Mouse (Mus musculus): Measurements from ENCODE around the gene Fjx1. TPM values are rescaled to one million over a fixed set of nuclear protein-coding genes. Genes with fewer than 3 reads are reported as not detected.

Gene Fjx1
- total RNA-seq, 2 experiments from 2014 or later: 0.63 to 0.70 TPM

- DNase-seq (ENCODE audit: low spot score in 2 of 2): no peak
Measured at GRCm38 (mm10) chr2:102427974-102428373, 24.3 kb downstream of the Fjx1 start.

DNA sequence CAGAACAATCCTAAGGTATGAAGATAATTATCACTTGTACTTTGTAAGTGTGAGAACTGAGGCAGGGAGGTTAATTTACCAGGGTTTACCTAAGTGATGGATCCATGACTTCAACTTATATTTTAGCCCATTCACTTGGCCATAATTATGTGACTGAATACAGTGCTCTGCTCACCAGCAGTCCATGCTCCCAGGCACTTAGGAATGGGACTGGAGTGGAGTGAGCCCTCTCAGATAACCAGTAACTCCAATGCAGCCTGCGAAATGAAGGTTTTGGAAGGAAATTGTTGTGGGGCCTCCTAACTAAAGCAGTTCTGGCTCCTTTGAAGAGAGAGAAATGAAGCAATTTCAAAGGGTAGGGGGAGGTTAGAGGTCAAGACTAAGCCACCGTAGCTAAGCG lies 25.9 kb downstream of the Fjx1 start:
- no peak for DNase-seq (ENCODE audit: low spot score in 2 of 2)

GRCm38 (mm10) chr2:102416149-102416743 lies 36.1 kb downstream of the Fjx1 start:
- DNase-seq (ENCODE audit: low spot score in 2 of 2): no peak

- DNase-seq (ENCODE audit: low spot score in 2 of 2): no peak
Measured at GRCm38 (mm10) chr2:102412738-102413137, 39.6 kb downstream of the Fjx1 start.

DNA sequence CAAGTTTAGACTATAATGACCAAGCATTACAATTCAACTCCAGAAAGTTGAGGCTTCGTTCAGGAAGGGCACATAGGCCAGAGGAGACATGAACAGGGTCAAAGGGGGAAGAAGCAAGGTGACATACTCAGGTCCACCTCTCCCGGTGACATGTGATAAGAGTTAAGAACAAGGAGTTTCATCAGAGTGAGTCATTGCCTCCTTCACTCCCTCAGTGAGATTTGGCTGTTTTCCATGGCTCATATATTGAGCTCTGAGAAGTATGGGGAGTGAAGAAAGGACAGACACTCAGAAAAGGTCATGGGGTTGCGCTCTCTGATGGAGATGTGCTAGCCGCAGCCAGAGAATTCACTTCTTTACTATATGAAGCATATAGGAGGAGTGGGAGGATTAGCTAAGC lies 41.7 kb downstream of the Fjx1 start:
- DNase-seq (ENCODE audit: low spot score in 2 of 2): no peak

- DNase-seq (ENCODE audit: low spot score in 2 of 2): no peak
Measured at GRCm38 (mm10) chr2:102409741-102410140, 42.6 kb downstream of the Fjx1 start.

DNA sequence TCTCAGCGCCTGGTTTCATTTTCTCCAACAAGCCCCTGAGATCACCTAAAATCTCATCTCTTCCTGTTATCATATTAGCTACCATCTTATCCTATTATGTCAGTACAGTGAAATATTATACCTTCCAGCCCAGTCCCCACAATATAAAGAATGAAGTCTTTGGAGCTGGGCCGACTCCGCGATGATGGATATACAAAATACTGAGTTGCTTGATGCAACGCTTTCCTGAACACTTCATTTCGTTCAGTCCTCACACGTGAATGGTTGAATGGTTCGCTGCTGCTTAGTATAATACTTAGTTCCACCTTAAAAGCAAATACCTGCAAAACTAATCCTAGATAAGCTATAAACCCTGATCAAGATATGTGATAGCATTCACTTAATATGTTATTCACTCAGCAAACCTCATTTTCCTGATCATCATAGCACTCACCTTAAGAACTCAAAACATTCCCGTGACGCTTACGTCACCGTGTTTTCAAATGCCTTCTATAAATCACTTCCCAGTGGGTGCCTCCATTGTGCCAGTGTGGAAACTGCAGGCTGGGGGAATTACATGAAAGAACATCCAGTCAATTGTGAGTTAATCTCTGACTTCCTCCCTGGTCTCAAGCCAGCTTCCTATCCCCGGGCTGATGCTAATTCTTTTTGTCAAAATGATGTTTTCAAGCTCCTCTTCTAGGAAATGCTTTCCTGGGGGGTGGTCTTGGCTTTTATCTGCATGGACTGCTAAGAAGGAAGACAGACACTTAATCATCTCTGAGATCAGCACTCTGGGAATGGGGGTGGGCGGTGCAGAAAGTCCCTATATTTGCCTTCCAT lies 44.7 kb downstream of the Fjx1 start, which contains the start of gene Trim44:
Gene Trim44 (minus strand): TSS at position 466 of the 822 bp plus-strand sequence.
- DNase-seq (ENCODE audit: low spot score in 2 of 2): no peak

- no peak for DNase-seq (ENCODE audit: low spot score in 2 of 2)
Measured at GRCm38 (mm10) chr2:102406324-102407304, 45.7 kb downstream of the Fjx1 start.

GRCm38 (mm10) chr2:102403982-102404381 lies 48.3 kb downstream of the Fjx1 start:
- DNase-seq (ENCODE audit: low spot score in 2 of 2): no peak

GRCm38 (mm10) chr2:102403306-102403705 lies 49.0 kb downstream of the Fjx1 start:
- no peak for DNase-seq (ENCODE audit: low spot score in 2 of 2)

GRCm38 (mm10) chr2:102401352-102401692 lies 51.0 kb downstream of the Fjx1 start:
- DNase-seq (ENCODE audit: low spot score in 2 of 2): no peak

DNA sequence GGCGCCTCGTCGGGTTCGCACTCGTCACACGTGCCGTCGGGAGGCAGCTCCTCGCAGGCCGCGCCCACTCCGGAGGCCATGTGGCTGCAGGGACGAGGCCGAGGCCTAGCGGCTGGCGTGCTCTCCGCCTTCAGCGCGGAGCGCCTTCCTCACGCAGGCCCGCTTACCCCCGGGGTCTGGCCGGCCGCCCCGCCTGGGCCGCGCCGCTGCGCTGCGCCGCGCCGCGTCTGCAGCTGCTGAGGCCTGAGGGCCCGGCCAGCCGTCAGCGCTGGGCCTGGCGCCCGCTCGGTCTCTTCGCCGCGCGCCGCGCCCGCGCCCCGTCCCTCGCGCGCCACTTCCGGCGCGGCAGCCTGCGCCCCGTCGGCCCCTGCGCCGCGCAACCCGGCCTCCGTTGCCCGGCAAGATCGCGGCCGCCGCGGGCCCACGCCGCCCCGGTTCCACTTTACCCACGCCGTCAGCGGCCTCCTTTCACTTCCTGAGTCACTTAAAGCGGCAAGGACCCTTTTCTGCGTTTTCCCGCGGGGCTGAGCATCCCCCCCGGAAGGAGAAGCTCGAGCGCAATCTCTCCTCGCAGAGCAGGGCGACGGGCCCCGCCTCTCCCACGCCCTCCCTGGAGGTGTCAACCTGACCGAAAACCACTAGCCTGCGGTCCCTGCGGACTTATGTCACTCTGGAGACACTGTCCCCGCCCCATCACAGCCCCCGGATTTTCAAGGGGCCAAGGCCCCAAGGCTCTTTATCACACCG lies 51.5 kb downstream of the Fjx1 start:
- DNase-seq (ENCODE audit: low spot score in 2 of 2): peak; percentile 78 to 82

DNA sequence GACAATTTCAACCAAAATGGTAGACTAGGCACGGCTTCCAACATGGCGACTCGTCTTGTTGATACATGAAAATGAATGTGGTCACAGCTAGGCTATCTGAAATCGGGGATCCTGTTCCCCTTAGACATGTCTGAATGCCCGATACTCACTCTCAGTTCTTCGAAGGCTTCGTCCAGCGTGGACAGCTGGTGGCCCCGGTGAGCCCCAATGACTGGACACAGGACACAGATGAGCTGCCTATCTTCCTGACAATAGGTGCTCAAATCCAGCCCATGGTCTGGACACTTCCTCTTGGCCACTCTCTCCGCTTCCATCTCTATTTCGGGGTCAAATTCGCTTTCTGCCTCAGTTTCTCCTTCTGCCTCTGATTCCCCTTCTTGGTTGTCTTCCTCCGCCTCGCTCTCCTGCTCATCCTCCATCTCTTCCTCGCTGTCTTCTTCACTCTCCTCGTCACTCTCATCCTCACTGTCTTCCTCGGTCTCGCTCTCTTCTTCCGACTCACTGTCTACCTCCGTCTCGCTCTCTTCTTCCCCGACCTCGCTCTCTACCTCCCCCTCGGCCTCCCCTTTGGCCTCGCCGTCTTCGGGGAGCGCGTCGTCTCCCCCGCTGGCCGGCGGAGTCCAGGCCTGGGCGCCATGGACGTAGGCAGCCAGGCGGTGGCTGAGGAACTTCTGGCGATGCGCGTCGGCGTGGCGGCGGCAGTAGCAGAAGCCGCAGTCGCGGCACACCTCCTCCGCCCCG lies 52.3 kb downstream of the Fjx1 start:
- no peak for DNase-seq (ENCODE audit: low spot score in 2 of 2)

Other genes with a start within 250 kb of the Fjx1 start
- gene Trim44, start 44.7 kb downstream of the Fjx1 start, total RNA-seq (2021): 10 to 100 TPM; 65.3 to 66.3 TPM
- 1 to 10 TPM; 1.5 to 3.8 TPM for gene Pamr1, start 97.5 kb upstream of the Fjx1 start, total RNA-seq (2021)
- under 1 TPM; 0.17 to 0.35 TPM for gene Slc1a2, start 206.2 kb upstream of the Fjx1 start, total RNA-seq (2021)